Mouse (Mus musculus) limb, embryonic 14.5 days (tissue): ENCODE data around the gene Srp68. TPM values are rescaled to one million over a fixed set of nuclear protein-coding genes. Genes with fewer than 3 reads are reported as not detected.

Experiments used
- ATAC-seq: fragments of 200-750 bp; cut with Nextera tagmentation; 2 replicates; pipeline ENCODE4 v1.8.0; 2017; ENCODE audit warnings: low read depth, moderate number of reproducible peaks, moderate TSS enrichment; ENCODE audit not compliant: low FRiP score
- DNase-seq: peaks from one replicate; pipeline ENCODE4 v3.0.0-alpha.2; 2015; ENCODE audit warnings: low spot score
- H3K27ac ChIP-seq: fragments of 300-500 bp; sonication (generic); replicated peaks from 2 replicates; pipeline ENCODE4 v1.5.1; 2014; ENCODE audit warnings: low read depth, mild to moderate bottlenecking, low read length, moderate library complexity, mixed read lengths
- H3K27me3 ChIP-seq: fragments of 300-500 bp; sonication (generic); 2 replicates; pipeline ENCODE4 v1.6.1; 2014; ENCODE audit warnings: low read length, mixed read lengths; ENCODE audit not compliant: control insufficient read depth, insufficient read depth
- H3K36me3 ChIP-seq: fragments of 300-500 bp; sonication (generic); 2 replicates; pipeline ENCODE4 v1.6.1; 2014; ENCODE audit warnings: mild to moderate bottlenecking, low read length, moderate library complexity, mixed read lengths; ENCODE audit not compliant: control insufficient read depth, insufficient read depth
- H3K4me1 ChIP-seq: fragments of 300-500 bp; sonication (generic); 2 replicates; pipeline ENCODE4 v1.6.1; 2014; ENCODE audit warnings: antibody characterized with exemption, low read length, mixed read lengths; ENCODE audit not compliant: control insufficient read depth, insufficient read depth
- H3K4me2 ChIP-seq: fragments of 300-500 bp; sonication (generic); replicated peaks from 2 replicates; pipeline ENCODE4 v1.6.1; 2014; ENCODE audit warnings: low read depth, mild to moderate bottlenecking, low read length, moderate library complexity; ENCODE audit not compliant: severe bottlenecking
- H3K4me3 ChIP-seq: fragments of 300-500 bp; sonication (generic); replicated peaks from 2 replicates; pipeline ENCODE4 v1.5.1; 2014; ENCODE audit warnings: low read length
- H3K9ac ChIP-seq: fragments of 300-500 bp; sonication (generic); 2 replicates; pipeline ENCODE4 v1.6.1; 2014; ENCODE audit warnings: mild to moderate bottlenecking, low read depth, low read length, moderate library complexity; ENCODE audit not compliant: severe bottlenecking
- H3K9me3 ChIP-seq: fragments of 300-500 bp; sonication (generic); 2 replicates; pipeline ENCODE4 v1.6.1; 2016; ENCODE audit warnings: low read length; ENCODE audit not compliant: control insufficient read depth
- POLR2A ChIP-seq: fragments of 200-500 bp; IDR thresholded peaks from 2 replicates; pipeline ENCODE4 v1.8.0; 2012; ENCODE audit warnings: inconsistent platforms, mild to moderate bottlenecking, moderate library complexity, borderline replicate concordance; ENCODE audit not compliant: insufficient read depth, insufficient read length; ENCODE audit errors: extremely low read depth
- WGBS: fragments of 180-500 bp; shearing (Covaris S2); extraction: QIAGEN DNeasy Blood & Tissue Kit; methylation state at CpG from one replicate; pipeline ENCODE4 v1.1.7; 2014; 5-methylcytosine and 5-hydroxymethylcytosine counted together
- polyA plus RNA-seq, 2 experiments: library from polyadenylated mRNA; depleted of rRNA in 1 of 2; stranded (reverse) in 1 of 2; unstranded in 1 of 2; fragments of >200 nt; fragmentation: Nextera tagmentation in 1 of 2; extraction: Ambion mirVana in 1 of 2; gene quantifications; 2 replicates each; pipeline versions ENCODE4 v1.2.1 to v1.2.3; 2012 to 2014

Srp68 gene
- polyA plus RNA-seq (2012; rRNA removed) (106 and 111 TPM in 2 replicates), polyA plus RNA-seq (2014; fragmentation: Nextera tagmentation; extraction: Ambion mirVana) (94.9 and 103 TPM in 2 replicates)

DNA sequence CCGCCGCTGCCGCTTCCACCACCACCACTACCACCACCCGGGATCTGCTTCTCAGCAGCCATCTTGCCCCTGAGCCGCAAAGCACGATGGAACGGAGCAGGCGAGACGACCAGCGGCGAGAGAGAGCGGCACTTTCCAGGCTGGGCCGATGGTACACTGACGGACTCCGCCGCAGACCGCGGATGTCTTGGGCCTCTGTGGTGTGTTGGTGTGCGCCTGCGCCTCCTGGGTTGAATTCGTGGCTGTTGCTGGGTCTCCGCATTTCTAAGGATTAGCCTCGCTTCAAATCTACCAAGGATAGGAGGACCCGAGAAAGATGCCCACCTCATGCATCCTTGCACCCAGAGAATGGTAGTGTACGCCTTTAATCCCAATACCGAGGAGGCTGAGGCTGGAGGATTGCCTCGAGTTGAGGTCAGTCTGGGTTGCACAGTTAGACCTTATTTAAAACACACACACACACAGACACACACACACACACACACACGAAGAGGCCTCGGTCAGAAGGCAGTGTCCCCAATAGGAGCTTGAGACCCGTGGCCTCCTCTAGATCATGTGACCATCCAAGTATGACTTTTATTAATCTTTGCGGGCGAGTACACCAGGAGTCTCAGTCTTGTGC lies at the start of gene Srp68:
Gene Srp68 (minus strand): TSS at position 173 of the 622 bp plus-strand sequence.
- peak; percentile 96 for DNase-seq
- WGBS, result 2% methylated on average over 28 of the region's 32 CpGs
- ATAC-seq, result peak; percentile 97
- Histone ChIP-seq H3K36me3 (peaks cover 30% of the 10 kb centered on the region), H3K4me2 (peak within 1 kb of the TSS; percentile 56), H3K4me3 (peak within 1 kb of the TSS; percentile 96), H3K27ac (peak within 1 kb of the TSS; percentile 85), H3K9ac (peak within 1 kb of the TSS; percentile 91), H3K27me3 (no peaks in the 10 kb centered on the region), H3K4me1 (peaks cover 8% of the 10 kb centered on the region), H3K9me3 (no peaks in the 10 kb centered on the region)
- peak; percentile 87; the same call in 1 of the 2 replicates for TF ChIP-seq POLR2A

DNA sequence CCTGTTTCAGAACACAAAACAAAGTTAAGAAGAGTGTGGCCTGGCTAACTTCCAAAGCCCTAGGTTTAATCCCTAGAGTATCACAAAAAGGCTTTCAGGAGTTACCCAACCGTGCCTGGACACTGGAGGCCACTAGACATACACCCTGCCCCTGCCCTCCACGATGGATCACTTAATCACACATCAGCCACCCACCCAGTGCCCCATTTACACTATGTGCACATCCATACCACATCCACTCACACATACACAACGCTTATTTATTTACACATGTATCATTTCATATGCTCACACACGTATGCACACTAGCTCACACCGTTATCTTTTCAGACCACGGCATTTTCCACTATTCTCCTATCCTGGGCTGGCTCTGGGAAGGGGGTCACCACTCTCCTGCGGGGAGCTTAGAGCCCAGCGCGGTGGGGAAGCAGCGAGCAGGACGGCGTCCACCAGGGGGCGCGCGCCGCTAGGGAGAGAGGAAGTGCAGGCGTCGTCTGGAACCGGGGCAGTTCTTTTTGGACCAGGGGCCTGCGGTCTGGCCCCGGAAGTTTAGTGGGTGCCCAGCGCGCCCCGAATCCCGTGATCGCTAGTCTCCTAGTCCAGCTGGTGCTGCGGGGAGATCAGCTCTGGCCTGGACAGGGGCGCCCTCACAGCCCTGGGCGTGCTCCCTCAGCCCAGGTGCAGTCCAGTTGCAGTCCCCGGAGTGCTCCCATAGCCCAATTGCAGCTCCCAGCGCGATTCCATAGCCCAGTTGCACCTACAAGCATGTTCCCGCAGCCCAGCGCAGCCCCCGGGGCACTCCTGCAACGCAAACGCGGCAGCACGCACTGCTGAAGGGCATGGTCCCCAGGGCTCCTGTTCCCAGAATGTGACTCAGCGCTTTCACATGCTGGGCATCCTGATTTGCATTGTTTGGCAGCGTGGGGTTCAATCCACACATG lies 45.0 kb upstream of the Srp68 start:
- H3K9ac ChIP-seq, result peak overlapping the region; percentile 74
- no peak overlapping the region for H3K27ac ChIP-seq
- H3K9me3 ChIP-seq, result no peaks in the 10 kb centered on the region
- no peaks in the 10 kb centered on the region for H3K27me3 ChIP-seq
- TF ChIP-seq POLR2A, result no peak
- H3K36me3 ChIP-seq, result no peaks in the 10 kb centered on the region
- H3K4me2 ChIP-seq, result peak overlapping the region; percentile 99
- WGBS, result 3% methylated on average over 37 of the region's 41 CpGs
- peaks cover 3% of the 10 kb centered on the region for H3K4me1 ChIP-seq
- DNase-seq (peak; percentile 80), ATAC-seq (peak; percentile 84)
- peak overlapping the region; percentile 46 for H3K4me3 ChIP-seq

DNA sequence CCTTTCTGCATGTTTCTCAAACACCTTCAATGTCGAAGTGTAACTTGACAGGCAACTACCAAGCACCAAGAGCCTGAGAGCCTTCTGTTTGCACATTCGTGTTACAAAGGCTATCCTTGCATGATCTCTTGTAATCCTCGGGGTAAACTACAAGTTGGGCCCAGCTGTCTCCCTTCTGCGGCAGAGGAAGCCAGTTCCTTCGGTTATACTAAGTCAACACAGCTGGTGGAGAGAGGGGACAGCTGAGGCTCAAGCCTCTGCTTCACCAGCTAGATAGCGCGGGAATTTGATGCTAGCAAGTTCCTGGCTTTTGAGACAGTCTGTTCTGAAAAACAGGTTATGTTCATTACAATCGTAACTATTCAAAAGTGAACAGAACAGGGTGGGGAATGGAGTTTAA lies 38.3 kb upstream of the Srp68 start:
- ATAC-seq (peak; percentile 73; the same call in 1 of the 2 replicates), DNase-seq (peak; percentile 69)
- no peaks in the 10 kb centered on the region for H3K36me3 ChIP-seq
- no peak for TF ChIP-seq POLR2A
- no peak overlapping the region for H3K27ac ChIP-seq
- H3K4me3 ChIP-seq, result no peak overlapping the region
- H3K9ac ChIP-seq, result no peak overlapping the region
- H3K4me1 ChIP-seq, result no peaks in the 10 kb centered on the region
- H3K9me3 ChIP-seq, result no peaks in the 10 kb centered on the region
- 56% methylated on average over 8 of the region's 8 CpGs for WGBS
- H3K4me2 ChIP-seq, result no peak overlapping the region
- no peaks in the 10 kb centered on the region for H3K27me3 ChIP-seq

DNA sequence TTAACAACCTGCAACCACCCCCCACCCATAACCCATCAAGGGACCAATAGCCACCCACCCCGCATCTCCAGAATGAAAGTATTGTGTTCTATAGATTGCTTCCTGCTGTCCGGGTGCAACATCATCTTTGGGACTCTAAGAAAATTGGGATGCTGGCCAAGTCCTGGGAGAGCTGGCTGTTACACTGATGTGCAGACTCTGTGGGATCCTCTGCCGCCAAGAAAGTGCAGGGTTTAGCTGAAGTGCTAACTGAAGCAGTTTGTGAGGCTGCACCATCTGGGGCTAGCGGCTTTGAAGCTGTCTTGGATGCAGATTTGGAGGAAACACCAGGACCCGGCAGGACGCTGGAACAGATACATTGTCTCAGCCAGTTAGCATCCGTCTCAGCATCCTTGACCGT lies 37.2 kb upstream of the Srp68 start:
- H3K36me3 ChIP-seq, result no peaks in the 10 kb centered on the region
- H3K27ac ChIP-seq, result no peak overlapping the region
- no peak overlapping the region for H3K4me3 ChIP-seq
- H3K9me3 ChIP-seq, result no peaks in the 10 kb centered on the region
- H3K4me1 ChIP-seq, result 0 out of 2 replicates have a peak, but pooled peaks cover 4% of the 10 kb centered on the region
- WGBS, result 32% methylated on average over 8 of the region's 8 CpGs
- DNase-seq, result peak; percentile 58
- no peak overlapping the region for H3K4me2 ChIP-seq
- H3K9ac ChIP-seq, result no peak overlapping the region
- no peak for TF ChIP-seq POLR2A
- no peaks in the 10 kb centered on the region for H3K27me3 ChIP-seq
- no peak for ATAC-seq

DNA sequence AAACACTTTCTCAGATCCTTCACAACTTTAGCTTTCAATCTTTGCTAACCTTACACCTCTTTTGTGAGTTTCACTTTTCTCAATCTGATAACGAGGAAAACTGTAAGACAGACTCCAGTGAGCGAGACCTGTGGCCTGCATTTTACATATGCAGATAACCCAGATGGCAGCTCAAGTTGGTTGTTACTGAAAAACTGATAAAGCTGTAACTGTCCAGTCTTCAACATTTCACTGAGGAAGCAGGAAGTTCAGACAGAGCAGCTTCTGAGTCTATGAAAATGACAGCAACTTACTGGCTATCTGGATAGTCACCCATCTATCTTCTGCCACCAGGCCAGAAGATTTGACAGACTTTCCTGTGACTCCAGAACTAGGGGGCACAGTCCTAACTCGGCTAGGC lies 35.6 kb upstream of the Srp68 start:
- no peak overlapping the region for H3K9ac ChIP-seq
- TF ChIP-seq POLR2A, result no peak
- ATAC-seq, result no peak
- DNase-seq, result no peak
- WGBS, result 82% methylated on average over 3 of the region's 3 CpGs
- H3K4me2 ChIP-seq, result no peak overlapping the region
- no peak overlapping the region for H3K4me3 ChIP-seq
- H3K4me1 ChIP-seq, result peaks cover 10% of the 10 kb centered on the region
- no peaks in the 10 kb centered on the region for H3K27me3 ChIP-seq
- no peaks in the 10 kb centered on the region for H3K9me3 ChIP-seq
- peaks cover 6% of the 10 kb centered on the region for H3K36me3 ChIP-seq
- H3K27ac ChIP-seq, result no peak overlapping the region
